Mouse (Mus musculus): ENCODE measurements at regions not wholly inside any gene's neighbourhood (a gene's known extent, or its start where the extent isn't known, plus 50 kb on each side); places are given as distances from the start of the nearest gene placed in this dataset.

DNA sequence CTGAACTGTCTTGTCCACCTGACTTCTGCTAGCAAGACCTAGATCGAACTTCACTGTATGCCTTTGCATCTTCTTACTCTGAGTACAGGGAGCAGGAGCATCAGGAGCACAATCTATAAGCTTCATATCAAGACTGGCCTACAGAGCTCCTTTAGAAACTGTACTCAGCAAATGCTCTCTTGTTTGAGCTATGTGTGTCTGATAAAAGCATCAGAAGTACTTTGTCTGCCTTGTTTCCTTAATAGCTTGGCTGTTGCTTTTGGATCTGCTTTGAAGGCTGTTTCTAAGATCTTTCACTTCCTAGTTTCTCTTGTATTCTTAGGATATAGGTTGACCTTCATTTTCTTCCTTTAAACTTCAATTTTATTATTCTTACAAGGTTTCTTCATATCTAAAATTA lies 175.3 kb upstream of the Cypt12 start:
- DNase-seq, result no peak

GRCm38 (mm10) chr3:17779152-17779551 lies 169.1 kb upstream of the Cypt12 start:
- DNase-seq, result no peak

- DNase-seq, result no peak
Measured at GRCm38 (mm10) chr3:17784076-17784475, 164.1 kb upstream of the Cypt12 start.

DNA sequence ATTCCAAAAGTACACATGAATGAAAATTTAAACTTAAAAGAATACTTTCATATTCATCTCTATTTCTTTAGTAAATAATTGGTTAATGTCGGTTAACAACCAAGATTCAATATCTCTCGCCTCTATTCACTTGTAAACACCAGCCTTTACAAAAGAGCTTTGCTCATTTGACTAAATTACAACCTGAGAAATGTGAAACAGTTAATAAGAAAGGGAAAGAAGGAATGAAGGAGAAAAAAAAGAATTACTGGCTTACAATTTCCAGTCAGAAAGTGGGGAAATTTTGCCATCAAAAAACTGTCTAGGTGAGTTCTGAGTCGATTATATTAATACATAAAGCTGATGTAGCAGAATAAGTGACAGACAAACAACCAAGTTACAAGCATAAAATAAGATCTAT lies 163.6 kb upstream of the Cypt12 start:
- no peak for DNase-seq

GRCm38 (mm10) chr3:17785106-17786022 lies 162.8 kb upstream of the Cypt12 start:
- DNase-seq, result no peak

- no peak for DNase-seq
Measured at GRCm38 (mm10) chr3:17786023-17786720, 162.0 kb upstream of the Cypt12 start.

GRCm38 (mm10) chr3:17786721-17787442 lies 161.3 kb upstream of the Cypt12 start:
- DNase-seq, result no peak

DNA sequence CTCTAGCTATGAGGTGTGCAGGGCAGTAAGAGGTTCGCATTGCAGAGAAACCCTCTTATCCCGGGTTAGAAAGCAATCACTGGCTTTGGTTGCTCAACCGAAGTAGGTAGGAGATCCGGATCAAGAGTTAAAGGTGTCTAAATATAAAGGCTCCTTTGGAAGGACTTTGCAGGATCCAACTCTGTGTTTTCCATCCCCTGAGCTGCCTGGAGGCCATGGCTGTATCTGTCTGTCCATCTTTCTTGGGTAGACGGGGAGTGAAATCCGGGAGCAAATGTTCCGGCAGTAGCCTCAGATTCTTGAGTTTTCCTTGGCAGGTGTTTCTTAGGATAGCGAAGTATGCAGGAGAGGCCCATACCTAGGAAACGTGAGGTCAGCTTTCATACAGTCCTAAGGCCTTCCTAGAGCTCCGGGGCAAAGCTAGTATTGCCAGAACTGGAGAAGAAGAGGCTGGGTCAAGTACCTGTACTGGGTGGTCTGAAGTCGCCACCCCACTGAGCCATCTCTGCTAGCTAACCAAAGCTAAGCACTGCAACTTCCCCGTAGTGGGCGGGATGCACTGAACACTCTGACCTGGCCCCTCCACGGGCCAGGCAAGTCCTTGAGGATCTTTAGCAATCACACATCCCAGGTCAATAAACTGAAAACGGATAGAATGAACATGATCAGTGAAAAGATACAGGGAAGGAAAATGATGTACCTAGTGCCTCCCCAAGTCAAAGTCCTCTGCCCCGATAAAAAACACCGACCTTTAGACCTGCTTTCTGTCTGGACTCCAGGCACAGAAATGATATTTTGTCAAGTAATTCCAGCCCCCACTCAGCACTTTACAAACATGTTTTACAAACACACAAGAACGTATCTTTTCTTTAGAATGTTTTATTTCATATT lies 160.5 kb upstream of the Cypt12 start:
- no peak for DNase-seq

DNA sequence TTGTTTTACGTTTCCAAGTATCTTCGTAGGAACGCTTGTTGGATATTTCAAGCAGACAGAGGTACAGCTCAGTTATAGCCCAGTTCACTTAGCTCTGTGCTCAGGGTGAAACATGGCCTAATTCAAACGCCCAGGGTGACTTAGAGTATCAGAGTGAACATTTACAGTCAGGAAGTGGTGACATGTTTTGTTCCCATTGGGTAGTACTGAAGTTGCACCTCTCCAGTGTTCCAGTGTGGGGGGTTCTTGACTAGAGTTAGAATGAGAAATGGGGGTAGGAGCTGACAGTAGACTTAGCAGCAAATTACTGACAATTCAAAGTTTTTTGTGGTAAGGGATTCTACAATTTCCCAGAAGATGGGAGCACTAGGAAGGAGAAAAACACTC lies 159.9 kb upstream of the Cypt12 start:
- DNase-seq, result no peak

GRCm38 (mm10) chr3:17788778-17789299 lies 159.4 kb upstream of the Cypt12 start:
- no peak for DNase-seq

- no peak for DNase-seq
Measured at GRCm38 (mm10) chr3:17789454-17790196, 158.6 kb upstream of the Cypt12 start.

DNA sequence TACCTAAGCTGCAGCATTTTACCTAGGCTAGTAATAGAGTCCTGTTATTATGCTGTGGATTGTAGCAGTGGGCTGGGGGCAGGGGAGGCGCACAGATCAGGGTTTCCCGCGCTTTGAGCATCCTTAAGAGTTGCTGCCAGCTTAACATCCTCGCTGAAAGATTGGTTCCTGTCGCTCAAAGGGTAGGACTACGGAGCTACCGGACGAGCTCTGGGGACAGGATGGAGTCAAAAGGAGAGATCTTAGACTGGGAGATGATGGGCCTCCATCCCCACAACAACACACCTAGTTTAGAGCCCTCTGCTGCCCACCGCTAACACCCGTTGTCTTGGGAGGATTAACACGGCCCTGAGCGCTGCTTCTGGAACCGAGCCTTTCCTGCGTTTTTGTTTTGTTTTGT lies 157.9 kb upstream of the Cypt12 start:
- no peak for DNase-seq

DNA sequence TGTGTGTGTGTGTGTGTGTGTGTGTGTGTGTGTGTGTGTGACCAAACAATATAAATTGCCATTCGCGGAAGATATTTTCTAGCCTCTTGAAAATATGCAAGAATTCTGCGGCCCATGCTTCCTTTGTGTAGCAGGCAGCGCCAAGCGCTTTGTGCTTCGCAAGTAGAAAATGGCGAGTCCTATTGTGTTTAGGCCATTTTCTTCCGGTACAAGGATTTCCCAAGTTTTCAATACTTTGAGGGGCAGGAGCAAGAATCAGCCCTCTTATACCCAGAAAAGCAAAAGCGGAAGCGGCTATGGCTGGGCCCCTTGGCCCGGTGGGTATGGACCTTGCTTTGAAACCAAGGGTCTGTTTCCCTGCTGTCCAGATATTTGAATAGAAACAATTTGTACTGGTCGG lies 157.4 kb upstream of the Cypt12 start:
- no peak for DNase-seq

DNA sequence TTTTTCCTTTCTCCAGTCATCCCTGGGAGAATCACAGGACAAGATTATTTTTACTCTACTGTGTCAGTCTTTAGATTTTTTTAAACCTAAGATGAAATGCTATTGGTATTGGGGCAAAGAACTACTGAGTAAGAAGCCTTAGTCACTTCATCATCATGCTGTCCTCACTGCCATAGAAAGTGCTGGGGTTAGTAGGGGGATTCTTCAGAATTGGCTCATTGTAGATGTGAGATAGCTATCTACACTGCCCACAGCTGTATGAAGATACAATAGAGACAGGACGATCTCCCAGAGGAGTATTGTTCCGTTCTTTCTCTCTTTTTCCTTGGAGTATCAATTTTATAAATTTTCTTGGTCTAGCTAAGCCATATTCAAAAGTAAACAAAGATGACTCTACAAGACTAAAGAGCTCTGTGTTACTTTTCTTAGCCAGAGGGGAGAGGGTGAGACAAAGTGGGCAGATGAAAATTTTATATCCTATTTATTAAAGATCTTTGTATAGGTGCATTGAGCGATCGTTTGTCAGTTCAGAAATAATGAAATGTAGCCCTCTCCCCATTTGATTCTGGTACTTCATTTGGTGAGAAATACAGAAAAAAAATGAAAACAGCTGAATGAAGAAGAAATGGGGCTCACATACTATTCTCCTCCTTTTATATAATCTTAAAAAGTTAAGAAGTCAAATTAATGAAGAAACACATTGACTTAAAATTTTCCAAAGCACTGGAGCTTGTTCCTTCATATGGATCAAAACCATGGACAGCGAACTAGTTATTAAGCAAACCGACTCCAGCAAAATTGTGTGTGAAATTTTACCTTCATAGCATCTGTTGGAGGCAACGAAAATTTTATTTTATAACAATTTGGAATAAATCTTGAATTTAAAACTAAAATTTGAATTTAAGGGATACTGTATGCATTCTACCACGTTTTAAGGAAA lies 156.6 kb upstream of the Cypt12 start:
- DNase-seq, result no peak

DNA sequence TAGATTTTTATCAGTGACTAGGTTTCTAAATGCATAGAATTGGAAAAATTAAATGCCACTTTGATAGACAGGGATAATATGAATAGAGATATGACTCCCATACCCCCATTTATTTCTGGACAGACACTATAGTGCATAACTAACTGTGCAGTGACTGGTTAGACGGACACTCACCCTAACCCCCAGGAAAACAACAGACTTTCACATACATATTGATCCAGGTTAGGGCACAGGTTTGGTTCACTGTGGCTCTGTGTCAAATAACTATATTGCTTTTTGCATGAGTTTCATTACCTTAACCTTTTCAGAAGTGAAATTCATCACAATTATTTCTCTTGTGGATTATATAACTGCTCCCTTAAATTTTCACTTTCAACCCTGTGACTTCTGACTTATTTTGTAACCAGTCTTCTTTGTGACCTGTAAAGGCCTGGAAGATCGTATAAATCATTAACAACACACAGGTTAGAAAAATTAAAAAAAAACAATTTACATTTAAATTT lies 155.6 kb upstream of the Cypt12 start:
- DNase-seq, result no peak

GRCm38 (mm10) chr3:17793646-17794250 lies 154.5 kb upstream of the Cypt12 start:
- DNase-seq, result no peak

GRCm38 (mm10) chr3:17794251-17795061 lies 153.8 kb upstream of the Cypt12 start:
- no peak for DNase-seq
